Mouse (Mus musculus): ENCODE measurements around the gene Rab3a. TPM values are rescaled to one million over a fixed set of nuclear protein-coding genes. Genes with fewer than 3 reads are reported as not detected.

The Rab3a gene
- polyA plus RNA-seq, 1 experiment from 2014 or later = 27.7 TPM

DNA sequence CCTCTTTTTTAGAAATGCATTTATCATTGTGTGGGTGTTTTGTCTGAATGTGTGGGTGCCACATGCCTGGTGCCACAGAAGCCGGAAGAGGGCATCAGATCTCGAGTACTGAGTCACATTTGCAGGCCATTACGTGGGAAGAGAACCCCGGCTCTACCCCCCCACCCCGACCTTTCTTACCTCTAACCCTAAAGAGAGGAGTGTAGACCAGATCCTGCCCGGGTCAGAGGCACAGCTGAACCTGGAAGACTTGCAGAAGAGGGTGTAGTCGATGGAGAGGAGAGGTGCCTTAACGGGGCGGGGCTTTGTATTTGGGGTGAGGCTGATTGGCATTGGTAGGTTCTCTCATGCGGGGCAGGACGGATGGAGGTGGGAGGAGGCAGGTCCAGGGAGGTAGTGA is 9.7 kb upstream of the Rab3a start:
- WGBS = 56% methylated on average over 11 of the region's 11 CpGs

DNA sequence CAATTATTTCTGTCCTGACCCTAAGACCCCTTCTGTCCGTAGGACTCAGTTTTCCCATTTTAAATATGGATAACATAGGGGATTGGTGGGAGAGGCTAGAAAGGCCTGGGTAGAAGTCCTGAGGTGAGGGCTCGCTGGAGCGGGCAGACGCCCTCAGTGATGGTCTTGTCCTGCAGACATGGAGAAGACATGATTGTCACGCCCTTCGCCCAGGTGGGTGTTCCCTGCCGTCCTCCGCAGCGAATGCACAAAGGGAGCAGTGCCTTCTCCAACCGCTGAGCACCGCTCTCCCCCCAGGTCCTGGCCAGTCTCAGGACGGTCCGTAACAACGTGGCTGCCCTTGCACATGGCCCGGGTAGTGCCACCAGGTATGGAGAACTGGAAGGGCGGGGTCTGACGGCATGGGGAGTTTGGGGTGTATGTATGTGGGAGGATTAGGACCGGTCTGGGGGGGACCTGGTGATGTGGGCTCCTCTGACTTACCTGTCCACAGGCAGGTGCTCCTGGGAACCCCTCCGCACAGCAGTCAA is 8.7 kb upstream of the Rab3a start:
- ATAC-seq (replicated peaks; ENCODE audit: low FRiP score, low TSS enrichment, low read depth) = no peak
- Histone ChIP-seq H3K27me3 (replicated peaks; ENCODE audit: control insufficient read depth, insufficient read depth, low read length) (peaks cover 51% of the 10 kb centered on the region), H3K9me3 (ENCODE audit: control insufficient read depth, low read length) (no peaks in the 10 kb centered on the region), H3K36me3 (ENCODE audit: control insufficient read depth, insufficient read depth, low read length) (no peaks in the 10 kb centered on the region), H3K27ac (ENCODE audit: low read depth) (no peak overlapping the region), H3K9ac (ENCODE audit: low read length) (no peak overlapping the region), H3K4me3 (ENCODE audit: low read depth, low read length) (no peak overlapping the region), H3K4me1 (replicated peaks; ENCODE audit: control insufficient read depth, insufficient read depth, low read length) (peaks cover 6% of the 10 kb centered on the region; the same call in 1 of the 2 replicates), H3K4me2 (ENCODE audit: low read length) (no peak overlapping the region)
- DNase-seq (ENCODE audit: low spot score) = peak; percentile 53
- 59% methylated on average over 19 of the region's 19 CpGs for WGBS

More for the DNA sequence above, 9.7 kb upstream of the Rab3a start:
- Histone ChIP-seq H3K27ac (ENCODE audit: low read depth) (no peak overlapping the region), H3K36me3 (ENCODE audit: control insufficient read depth, insufficient read depth, low read length) (no peaks in the 10 kb centered on the region), H3K9ac (ENCODE audit: low read length) (no peak overlapping the region), H3K4me2 (ENCODE audit: low read length) (no peak overlapping the region), H3K4me3 (ENCODE audit: low read depth, low read length) (no peak overlapping the region), H3K4me1 (replicated peaks; ENCODE audit: control insufficient read depth, insufficient read depth, low read length) (peaks cover 6% of the 10 kb centered on the region; the same call in 1 of the 2 replicates), H3K27me3 (replicated peaks; ENCODE audit: control insufficient read depth, insufficient read depth, low read length) (peaks cover 54% of the 10 kb centered on the region), H3K9me3 (ENCODE audit: control insufficient read depth, low read length) (no peaks in the 10 kb centered on the region)
- ATAC-seq (replicated peaks; ENCODE audit: low FRiP score, low TSS enrichment, low read depth) (no peak), DNase-seq (ENCODE audit: low spot score) (peak; percentile 49)

DNA sequence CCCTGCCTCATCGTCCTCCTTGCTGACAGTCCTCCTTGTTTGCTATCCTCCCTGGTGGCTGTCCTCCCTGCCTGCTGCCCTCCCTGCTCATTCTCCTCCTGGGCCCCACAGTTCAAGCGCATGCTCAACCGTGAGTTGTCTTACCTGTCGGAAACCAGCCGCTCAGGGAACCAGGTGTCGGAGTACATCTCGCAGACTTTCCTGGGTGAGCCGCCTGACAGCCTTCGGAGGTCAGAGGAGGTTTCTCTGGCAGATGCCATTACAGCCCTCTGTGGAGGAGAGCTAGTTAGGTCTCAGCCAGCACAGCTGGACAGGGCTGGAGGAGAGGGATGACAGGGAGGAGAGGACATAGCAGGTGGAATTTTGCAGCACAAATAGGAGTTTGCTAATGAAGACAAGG is 7.8 kb upstream of the Rab3a start:
- H3K27ac ChIP-seq (ENCODE audit: low read depth) = no peak overlapping the region
- 59% methylated on average over 9 of the region's 9 CpGs for WGBS
- H3K36me3 ChIP-seq (ENCODE audit: control insufficient read depth, insufficient read depth, low read length) = no peaks in the 10 kb centered on the region
- DNase-seq (ENCODE audit: low spot score) (peak; percentile 50), ATAC-seq (replicated peaks; ENCODE audit: low FRiP score, low TSS enrichment, low read depth) (no peak)
- peaks cover 45% of the 10 kb centered on the region for H3K27me3 ChIP-seq (replicated peaks; ENCODE audit: control insufficient read depth, insufficient read depth, low read length)
- H3K4me2 ChIP-seq (ENCODE audit: low read length) = no peak overlapping the region
- no peak overlapping the region for H3K4me3 ChIP-seq (ENCODE audit: low read depth, low read length)
- no peaks in the 10 kb centered on the region for H3K9me3 ChIP-seq (ENCODE audit: control insufficient read depth, low read length)
- H3K4me1 ChIP-seq (replicated peaks; ENCODE audit: control insufficient read depth, insufficient read depth, low read length) = peaks cover 6% of the 10 kb centered on the region; the same call in 1 of the 2 replicates
- H3K9ac ChIP-seq (ENCODE audit: low read length) = no peak overlapping the region

DNA sequence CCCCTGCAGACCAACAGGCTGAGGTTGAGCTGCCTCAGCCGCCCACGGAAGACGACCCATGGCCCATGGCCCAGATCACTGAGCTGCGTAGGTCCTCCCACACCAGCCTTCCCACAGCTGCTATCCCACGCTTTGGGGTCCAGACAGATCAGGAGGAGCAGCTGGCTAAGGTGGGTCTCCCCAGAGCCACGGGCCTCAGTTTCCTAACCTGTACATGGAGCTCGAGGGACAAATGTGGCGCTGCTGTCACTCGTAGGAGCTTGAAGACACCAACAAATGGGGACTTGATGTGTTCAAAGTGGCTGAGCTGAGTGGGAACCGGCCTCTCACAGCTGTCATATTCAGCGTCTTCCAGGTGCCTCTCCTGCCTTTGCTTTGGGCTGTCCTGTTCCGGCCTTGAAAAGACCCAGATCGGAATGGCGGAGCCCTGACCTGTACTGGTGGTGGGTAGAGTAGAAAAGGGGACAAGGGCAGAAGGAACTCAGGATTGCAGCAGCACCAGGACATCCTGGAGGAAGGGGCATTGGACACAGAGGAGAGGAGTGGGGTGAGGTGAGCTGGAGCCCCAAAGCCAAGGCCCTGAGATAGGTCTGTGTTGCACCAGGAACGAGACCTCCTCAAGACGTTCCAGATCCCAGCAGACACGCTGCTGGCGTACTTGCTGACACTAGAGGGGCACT is 7.1 kb upstream of the Rab3a start:
- WGBS = 86% methylated on average over 18 of the region's 18 CpGs
- no peak for ATAC-seq (replicated peaks; ENCODE audit: low FRiP score, low TSS enrichment, low read depth)
- H3K4me3 ChIP-seq (ENCODE audit: low read depth, low read length) = no peak overlapping the region
- no peak overlapping the region for H3K9ac ChIP-seq (ENCODE audit: low read length)
- H3K27ac ChIP-seq (ENCODE audit: low read depth) = no peak overlapping the region
- no peaks in the 10 kb centered on the region for H3K9me3 ChIP-seq (ENCODE audit: control insufficient read depth, low read length)
- peaks cover 6% of the 10 kb centered on the region for H3K4me1 ChIP-seq (replicated peaks; ENCODE audit: control insufficient read depth, insufficient read depth, low read length)
- no peak for DNase-seq (ENCODE audit: low spot score)
- H3K27me3 ChIP-seq (replicated peaks; ENCODE audit: control insufficient read depth, insufficient read depth, low read length) = peaks cover 42% of the 10 kb centered on the region
- no peaks in the 10 kb centered on the region for H3K36me3 ChIP-seq (ENCODE audit: control insufficient read depth, insufficient read depth, low read length)
- no peak overlapping the region for H3K4me2 ChIP-seq (ENCODE audit: low read length)

DNA sequence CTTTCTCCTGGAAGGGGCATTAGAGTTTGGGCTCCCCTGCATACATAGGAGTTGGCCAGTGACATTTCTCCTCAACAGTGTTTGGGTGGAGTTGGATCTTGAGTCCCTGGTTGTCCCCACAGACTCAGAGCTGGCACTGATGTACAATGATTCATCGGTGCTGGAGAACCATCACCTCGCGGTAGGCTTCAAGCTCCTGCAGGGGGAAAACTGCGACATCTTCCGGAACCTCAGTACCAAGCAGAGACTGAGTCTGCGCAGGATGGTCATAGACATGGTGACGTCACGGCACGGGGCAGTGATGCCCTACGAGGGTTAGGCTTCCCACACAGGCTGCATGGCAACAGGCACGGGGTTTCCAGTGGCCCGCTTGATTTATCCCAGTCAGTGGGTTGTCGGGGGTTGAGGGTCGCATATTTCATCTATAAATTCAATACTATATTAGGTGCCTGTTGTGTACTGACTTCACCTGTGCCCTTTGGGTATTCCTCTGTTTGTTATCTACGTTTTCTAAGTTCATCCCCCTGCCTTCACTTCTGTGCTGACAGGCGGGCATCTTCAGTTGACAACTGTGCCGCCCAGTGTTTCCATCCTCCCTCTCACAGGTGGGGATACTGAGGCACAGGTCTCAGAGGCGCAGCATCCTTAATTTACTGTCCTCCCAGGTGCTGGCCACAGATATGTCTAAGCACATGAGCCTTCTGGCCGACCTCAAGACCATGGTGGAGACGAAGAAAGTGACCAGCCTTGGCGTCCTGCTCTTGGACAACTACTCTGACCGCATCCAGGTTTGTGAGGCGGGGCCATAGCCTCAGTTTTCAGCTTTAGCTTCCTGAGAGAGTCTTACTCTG is 6.0 kb upstream of the Rab3a start:
- 85% methylated on average over 23 of the region's 23 CpGs for WGBS
- Histone ChIP-seq H3K36me3 (ENCODE audit: control insufficient read depth, insufficient read depth, low read length) (no peaks in the 10 kb centered on the region), H3K9ac (ENCODE audit: low read length) (no peak overlapping the region), H3K4me3 (ENCODE audit: low read depth, low read length) (no peak overlapping the region), H3K27me3 (replicated peaks; ENCODE audit: control insufficient read depth, insufficient read depth, low read length) (peaks cover 32% of the 10 kb centered on the region), H3K9me3 (ENCODE audit: control insufficient read depth, low read length) (no peaks in the 10 kb centered on the region), H3K27ac (ENCODE audit: low read depth) (no peak overlapping the region), H3K4me1 (replicated peaks; ENCODE audit: control insufficient read depth, insufficient read depth, low read length) (peaks cover 14% of the 10 kb centered on the region), H3K4me2 (ENCODE audit: low read length) (no peak overlapping the region)
- ATAC-seq (replicated peaks; ENCODE audit: low FRiP score, low TSS enrichment, low read depth) (no peak), DNase-seq (ENCODE audit: low spot score) (no peak)

DNA sequence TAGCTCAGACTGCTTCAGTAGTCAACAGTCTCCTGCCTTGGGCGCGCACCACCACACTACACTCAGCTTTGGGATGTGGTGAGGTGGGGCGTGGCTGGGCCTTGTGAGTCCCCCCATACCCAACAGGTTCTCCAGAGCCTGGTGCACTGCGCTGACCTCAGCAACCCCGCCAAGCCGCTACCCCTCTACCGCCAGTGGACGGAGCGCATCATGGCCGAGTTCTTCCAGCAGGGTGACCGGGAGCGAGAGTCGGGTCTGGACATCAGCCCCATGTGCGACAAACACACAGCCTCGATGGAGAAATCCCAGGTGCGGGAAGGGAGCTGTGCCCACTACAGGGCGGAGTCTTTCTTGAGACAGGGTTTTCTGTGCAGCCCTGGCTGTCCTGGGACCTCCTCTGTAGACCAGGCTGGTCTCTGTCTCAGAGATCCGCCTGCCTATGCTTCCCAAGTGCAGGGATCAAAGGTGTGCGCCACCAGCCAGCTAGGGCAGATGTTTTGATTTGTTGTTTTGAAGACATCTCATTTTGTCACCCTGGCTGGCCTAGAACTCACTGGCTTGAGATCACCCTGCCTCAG is 5.3 kb upstream of the Rab3a start:
- H3K27me3 ChIP-seq (replicated peaks; ENCODE audit: control insufficient read depth, insufficient read depth, low read length) = peaks cover 25% of the 10 kb centered on the region
- no peaks in the 10 kb centered on the region for H3K36me3 ChIP-seq (ENCODE audit: control insufficient read depth, insufficient read depth, low read length)
- H3K9ac ChIP-seq (ENCODE audit: low read length) = no peak overlapping the region
- H3K4me2 ChIP-seq (ENCODE audit: low read length) = no peak overlapping the region
- no peak overlapping the region for H3K4me3 ChIP-seq (ENCODE audit: low read depth, low read length)
- 69% methylated on average over 19 of the region's 19 CpGs for WGBS
- H3K4me1 ChIP-seq (replicated peaks; ENCODE audit: control insufficient read depth, insufficient read depth, low read length) = peaks cover 18% of the 10 kb centered on the region
- ATAC-seq (replicated peaks; ENCODE audit: low FRiP score, low TSS enrichment, low read depth) (no peak), DNase-seq (ENCODE audit: low spot score) (no peak)
- H3K9me3 ChIP-seq (ENCODE audit: control insufficient read depth, low read length) = no peaks in the 10 kb centered on the region
- H3K27ac ChIP-seq (ENCODE audit: low read depth) = no peak overlapping the region

DNA sequence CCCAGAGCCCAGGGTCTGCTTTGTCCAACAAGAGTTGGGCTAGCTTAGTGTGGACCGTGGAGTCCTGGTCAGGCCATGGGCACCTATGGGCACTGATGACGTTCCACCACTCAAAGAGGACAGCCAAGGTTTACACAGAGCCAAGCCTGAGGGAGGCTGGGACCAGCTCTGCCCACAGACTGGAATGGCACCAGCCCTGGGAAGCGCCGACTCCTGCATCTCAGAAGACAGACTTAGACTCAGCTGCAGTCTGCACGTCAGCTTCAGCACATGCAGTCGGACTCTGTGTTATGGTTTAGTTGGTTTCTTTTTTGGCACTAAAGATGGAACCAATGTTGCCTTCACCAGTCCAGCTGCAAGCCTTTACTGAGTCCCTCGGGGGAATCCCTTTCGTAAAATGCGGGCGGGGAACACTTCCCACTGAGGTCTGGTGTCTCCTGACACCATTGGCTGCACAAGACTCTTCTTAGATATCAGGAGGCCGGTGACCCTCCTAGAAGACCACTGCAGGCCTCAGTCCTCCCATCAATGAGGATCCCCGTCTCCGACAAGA is 4.3 kb upstream of the Rab3a start:
- Histone ChIP-seq H3K9me3 (ENCODE audit: control insufficient read depth, low read length) (no peaks in the 10 kb centered on the region), H3K4me1 (replicated peaks; ENCODE audit: control insufficient read depth, insufficient read depth, low read length) (peaks cover 20% of the 10 kb centered on the region), H3K4me3 (ENCODE audit: low read depth, low read length) (no peak overlapping the region), H3K4me2 (ENCODE audit: low read length) (no peak overlapping the region), H3K36me3 (ENCODE audit: control insufficient read depth, insufficient read depth, low read length) (no peaks in the 10 kb centered on the region), H3K27me3 (replicated peaks; ENCODE audit: control insufficient read depth, insufficient read depth, low read length) (peaks cover 16% of the 10 kb centered on the region), H3K27ac (ENCODE audit: low read depth) (no peak overlapping the region), H3K9ac (ENCODE audit: low read length) (no peak overlapping the region)
- ATAC-seq (replicated peaks; ENCODE audit: low FRiP score, low TSS enrichment, low read depth) (no peak), DNase-seq (ENCODE audit: low spot score) (no peak)
- 87% methylated on average over 13 of the region's 13 CpGs for WGBS

DNA sequence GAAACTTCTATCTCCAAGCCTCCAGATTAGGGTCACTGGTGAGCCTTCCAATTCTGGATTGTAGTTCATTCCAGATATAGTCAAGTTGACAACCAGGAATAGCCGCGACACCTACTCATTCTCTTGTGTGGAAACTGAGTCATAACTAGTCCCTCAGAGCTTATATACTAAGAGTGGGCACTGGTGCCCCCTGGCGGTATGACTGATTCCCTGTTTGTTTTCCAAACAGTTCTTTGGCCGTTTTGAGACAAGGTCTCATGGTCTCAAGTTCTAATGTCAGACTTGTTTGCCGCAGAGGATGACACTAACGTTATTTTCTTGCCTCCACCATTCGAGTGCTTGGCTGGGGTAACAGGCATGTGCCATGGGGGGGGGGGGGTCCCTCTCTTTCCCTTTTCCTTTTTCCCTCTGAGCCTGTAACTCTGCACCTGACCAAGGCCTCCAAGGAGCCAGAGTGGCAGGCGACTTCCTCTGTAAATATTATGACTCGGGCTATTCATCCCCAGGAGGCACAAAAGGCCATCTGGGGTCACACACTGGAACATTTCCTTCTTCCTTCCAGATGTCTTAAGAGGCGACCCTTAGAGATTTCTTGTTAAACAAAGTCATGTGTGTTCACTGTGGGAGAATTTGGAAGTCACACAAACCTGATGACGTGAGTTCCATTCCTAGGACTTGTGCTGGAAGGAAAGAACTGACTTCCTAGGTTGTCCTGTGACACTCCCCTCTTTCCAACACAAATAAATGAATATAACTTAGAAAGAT is 2.3 kb upstream of the Rab3a start:
- no peak overlapping the region for H3K4me2 ChIP-seq (ENCODE audit: low read length)
- WGBS = 23% methylated on average over 11 of the region's 11 CpGs
- DNase-seq (ENCODE audit: low spot score) (peak; percentile 87), ATAC-seq (replicated peaks; ENCODE audit: low FRiP score, low TSS enrichment, low read depth) (no peak)
- H3K27me3 ChIP-seq (replicated peaks; ENCODE audit: control insufficient read depth, insufficient read depth, low read length) = 0 out of 2 replicates have a peak, but pooled peaks cover 2% of the 10 kb centered on the region
- peak overlapping the region; percentile 79 for H3K27ac ChIP-seq (ENCODE audit: low read depth)
- peaks cover 14% of the 10 kb centered on the region for H3K36me3 ChIP-seq (ENCODE audit: control insufficient read depth, insufficient read depth, low read length)
- H3K9ac ChIP-seq (ENCODE audit: low read length) = no peak overlapping the region
- H3K4me1 ChIP-seq (replicated peaks; ENCODE audit: control insufficient read depth, insufficient read depth, low read length) = peaks cover 25% of the 10 kb centered on the region
- no peaks in the 10 kb centered on the region for H3K9me3 ChIP-seq (ENCODE audit: control insufficient read depth, low read length)
- no peak overlapping the region for H3K4me3 ChIP-seq (ENCODE audit: low read depth, low read length)
